Mouse (Mus musculus) neural tube, embryonic 14.5 days (tissue): ENCODE measurements at regions not wholly inside any gene's neighbourhood (a gene's known extent, or its start where the extent isn't known, plus 50 kb on each side); places are given as distances from the start of the nearest gene placed in this dataset.
A peak's percentile ranks its signal among the peaks of the same experiment; 100 is the strongest.

Experiments
- ATAC-seq: fragments of 200-750 bp; cut with Nextera tagmentation; 2 replicates; pipeline ENCODE4 v1.8.0; 2017; ENCODE audit warnings: low read depth, mild to moderate bottlenecking, moderate TSS enrichment, moderate library complexity
- H3K27ac ChIP-seq: fragments of 300-500 bp; sonication (generic); 2 replicates; pipeline ENCODE4 v1.5.1; 2014; ENCODE audit warnings: low read depth, mild to moderate bottlenecking, control low read depth, low read length, moderate library complexity, mixed read lengths
- H3K27me3 ChIP-seq: fragments of 300-500 bp; sonication (generic); 2 replicates; pipeline ENCODE4 v1.6.1; 2014; ENCODE audit warnings: low read length; ENCODE audit not compliant: control insufficient read depth, insufficient read depth
- H3K36me3 ChIP-seq: fragments of 300-500 bp; sonication (generic); 2 replicates; pipeline ENCODE4 v1.6.1; 2014; ENCODE audit warnings: low read length, mixed read lengths; ENCODE audit not compliant: control insufficient read depth, insufficient read depth
- H3K4me1 ChIP-seq: fragments of 300-500 bp; sonication (generic); 2 replicates; pipeline ENCODE4 v1.6.1; 2014; ENCODE audit warnings: low read length; ENCODE audit not compliant: control insufficient read depth, insufficient read depth
- H3K4me2 ChIP-seq: fragments of 300-500 bp; sonication (generic); 2 replicates; pipeline ENCODE4 v1.6.1; 2014; ENCODE audit warnings: mild to moderate bottlenecking, low read depth, low read length, control low read depth
- H3K4me3 ChIP-seq: fragments of 300-500 bp; sonication (generic); 2 replicates; pipeline ENCODE4 v1.5.1; 2014; ENCODE audit warnings: low read depth, low read length, control low read depth, mixed read lengths
- H3K9ac ChIP-seq: fragments of 300-500 bp; sonication (generic); replicated peaks from 2 replicates; pipeline ENCODE4 v1.6.1; 2014; ENCODE audit warnings: low read depth, mild to moderate bottlenecking, control low read depth, low read length, mixed read lengths
- H3K9me3 ChIP-seq: fragments of 300-500 bp; sonication (generic); 2 replicates; pipeline ENCODE4 v1.6.1; 2016; ENCODE audit warnings: low read length; ENCODE audit not compliant: control insufficient read depth
- WGBS: fragments of 180-500 bp; shearing (Covaris S2); extraction: QIAGEN DNeasy Blood & Tissue Kit; methylation state at CpG from one replicate; pipeline ENCODE4 v1.1.7; 2014; 5-methylcytosine and 5-hydroxymethylcytosine counted together

DNA sequence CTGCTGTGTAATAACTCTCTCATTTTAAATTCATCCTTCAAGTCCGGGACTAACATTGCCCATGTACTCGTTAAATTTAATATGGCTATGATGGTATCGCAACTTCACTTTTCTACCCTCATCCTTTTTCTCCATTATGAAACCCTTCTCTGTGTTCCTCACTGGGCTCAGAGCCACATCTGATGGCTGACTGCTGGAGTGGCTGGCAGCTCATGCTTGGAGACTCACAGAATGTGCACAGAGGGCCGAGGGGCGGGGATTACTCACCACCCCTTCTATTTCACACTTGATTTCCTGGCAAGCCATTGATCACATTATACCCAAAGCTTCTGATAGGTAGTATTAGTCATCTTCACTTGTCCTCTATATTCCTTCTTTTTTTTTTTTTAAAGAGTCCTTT is 81.1 kb upstream of the Vwde start:
- Histone ChIP-seq H3K9me3 (no peaks in the 10 kb centered on the region), H3K27ac (no peak overlapping the region), H3K27me3 (no peaks in the 10 kb centered on the region), H3K4me1 (no peaks in the 10 kb centered on the region), H3K4me2 (no peak overlapping the region), H3K36me3 (no peaks in the 10 kb centered on the region), H3K4me3 (no peak overlapping the region), H3K9ac (no peak overlapping the region)
- WGBS = 79% methylated on average over 5 of the region's 5 CpGs
- no peak for ATAC-seq

DNA sequence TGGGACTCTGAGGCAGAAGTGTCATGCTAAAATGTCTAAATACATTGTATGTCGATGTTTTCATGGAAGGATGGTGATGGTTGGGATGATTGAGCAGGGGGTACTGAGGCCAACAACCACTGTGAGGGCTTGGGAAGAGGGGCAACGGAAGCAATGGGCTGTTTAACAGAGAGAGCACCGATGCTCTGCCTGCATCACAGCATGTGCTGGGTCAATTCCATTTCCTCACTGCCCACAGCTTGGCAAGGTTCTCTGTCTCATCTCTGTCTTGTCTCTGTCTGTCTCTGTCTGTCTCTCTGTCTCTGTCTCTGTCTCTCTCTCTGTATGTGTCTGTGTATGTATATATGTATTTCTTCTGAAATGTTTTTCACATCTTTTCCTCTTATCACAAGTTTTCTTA is 73.4 kb upstream of the Vwde start:
- no peaks in the 10 kb centered on the region for H3K9me3 ChIP-seq
- H3K4me1 ChIP-seq = no peaks in the 10 kb centered on the region
- WGBS = 83% methylated on average over 3 of the region's 3 CpGs
- no peaks in the 10 kb centered on the region for H3K27me3 ChIP-seq
- H3K9ac ChIP-seq = no peak overlapping the region
- H3K4me3 ChIP-seq = no peak overlapping the region
- H3K27ac ChIP-seq = no peak overlapping the region
- no peaks in the 10 kb centered on the region for H3K36me3 ChIP-seq
- ATAC-seq = no peak
- no peak overlapping the region for H3K4me2 ChIP-seq

DNA sequence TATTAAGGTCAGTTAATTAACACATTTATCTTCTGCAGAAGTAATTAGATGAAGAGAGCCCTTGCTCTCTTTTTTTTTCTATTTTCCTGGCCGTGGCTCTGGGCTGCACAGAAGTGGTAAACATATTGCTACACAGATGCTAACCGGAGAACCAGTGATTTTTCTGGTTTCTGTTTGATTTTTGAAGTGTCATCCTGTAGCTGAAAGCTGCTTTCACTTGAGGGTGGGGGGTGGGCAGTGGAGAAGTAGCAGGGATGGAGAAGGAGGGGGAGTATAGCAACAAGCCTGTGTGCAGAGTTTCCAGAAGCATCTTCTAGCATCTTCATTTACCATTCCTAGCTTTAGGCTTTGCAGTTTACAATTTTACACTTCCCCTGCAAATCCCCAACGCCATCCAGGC is 72.3 kb upstream of the Vwde start:
- 58% methylated on average over 3 of the region's 3 CpGs for WGBS
- no peak overlapping the region for H3K4me2 ChIP-seq
- no peak overlapping the region for H3K27ac ChIP-seq
- H3K4me1 ChIP-seq = no peaks in the 10 kb centered on the region
- 0 out of 2 replicates have a peak, but pooled peaks have one; percentile 45 for ATAC-seq
- H3K36me3 ChIP-seq = no peaks in the 10 kb centered on the region
- H3K27me3 ChIP-seq = no peaks in the 10 kb centered on the region
- H3K4me3 ChIP-seq = no peak overlapping the region
- no peak overlapping the region for H3K9ac ChIP-seq
- H3K9me3 ChIP-seq = no peaks in the 10 kb centered on the region

DNA sequence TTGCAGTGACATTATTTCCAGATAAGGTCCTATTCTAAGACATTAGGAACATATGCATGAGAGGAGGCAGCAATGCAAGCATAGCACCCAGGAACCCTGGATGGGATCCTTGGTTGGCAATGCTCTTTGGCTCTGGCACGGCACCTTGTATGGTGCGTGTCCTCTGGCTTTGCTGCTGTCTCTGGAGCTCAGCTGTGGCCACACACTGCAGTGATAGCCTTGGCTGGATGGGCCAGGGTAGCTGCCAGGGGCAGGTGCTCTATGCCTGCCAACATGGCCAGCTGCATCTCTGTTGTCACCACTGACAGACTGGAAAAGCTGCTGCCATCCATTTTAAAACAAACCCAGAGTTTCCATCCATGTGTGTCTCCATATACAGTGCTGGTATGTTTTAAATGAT is 71.3 kb upstream of the Vwde start:
- no peaks in the 10 kb centered on the region for H3K27me3 ChIP-seq
- H3K4me1 ChIP-seq = no peaks in the 10 kb centered on the region
- H3K9me3 ChIP-seq = no peaks in the 10 kb centered on the region
- 91% methylated on average over 2 of the region's 2 CpGs for WGBS
- H3K36me3 ChIP-seq = no peaks in the 10 kb centered on the region
- no peak overlapping the region for H3K27ac ChIP-seq
- no peak overlapping the region for H3K9ac ChIP-seq
- no peak overlapping the region for H3K4me3 ChIP-seq
- H3K4me2 ChIP-seq = no peak overlapping the region
- peak; percentile 48; the same call in 1 of the 2 replicates for ATAC-seq

DNA sequence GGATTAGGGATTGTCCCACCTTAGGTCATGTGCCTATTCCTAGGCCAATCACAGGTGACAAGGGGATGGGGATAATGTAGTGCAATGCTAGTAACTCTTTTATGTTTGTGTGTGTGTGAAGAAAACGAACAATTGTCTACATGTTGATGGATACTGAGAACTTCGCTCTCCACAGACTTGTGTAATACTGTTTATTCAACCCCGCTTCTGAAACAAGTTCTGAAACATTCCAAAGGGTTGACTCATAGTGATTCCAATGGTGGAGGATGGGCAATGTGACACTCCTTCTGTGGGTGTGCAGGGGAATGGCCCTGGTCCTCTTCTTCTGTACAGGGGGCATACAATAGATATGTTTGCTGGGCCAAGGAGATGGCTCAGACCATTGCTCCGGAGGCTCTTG is 69.6 kb upstream of the Vwde start:
- 79% methylated on average over 4 of the region's 4 CpGs for WGBS
- no peak for ATAC-seq
- H3K9ac ChIP-seq = no peak overlapping the region
- no peaks in the 10 kb centered on the region for H3K27me3 ChIP-seq
- H3K4me2 ChIP-seq = no peak overlapping the region
- no peak overlapping the region for H3K27ac ChIP-seq
- no peaks in the 10 kb centered on the region for H3K9me3 ChIP-seq
- H3K4me1 ChIP-seq = no peaks in the 10 kb centered on the region
- H3K36me3 ChIP-seq = no peaks in the 10 kb centered on the region
- no peak overlapping the region for H3K4me3 ChIP-seq

DNA sequence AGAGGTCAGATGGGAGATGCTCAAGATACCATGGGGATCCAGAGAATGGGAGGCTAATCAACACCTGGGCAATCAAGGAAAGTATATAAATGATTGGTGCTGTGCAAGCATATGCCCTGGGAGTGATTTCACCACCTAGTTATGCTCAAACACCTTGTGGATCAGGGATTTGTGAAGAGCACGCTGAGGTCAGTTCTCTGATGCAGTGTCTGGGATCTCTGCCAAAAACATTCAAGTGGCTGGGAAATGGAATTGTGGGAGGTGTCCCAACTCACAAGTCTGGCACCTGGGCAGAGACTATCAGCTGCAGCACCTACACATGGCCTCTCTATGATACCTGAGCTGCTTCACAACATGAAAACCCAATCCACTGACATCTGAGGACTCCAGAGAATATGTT is 63.7 kb upstream of the Vwde start:
- WGBS = 52% methylated on average over 1 of the region's 1 CpGs
- H3K4me3 ChIP-seq = no peak overlapping the region
- H3K9me3 ChIP-seq = no peaks in the 10 kb centered on the region
- H3K36me3 ChIP-seq = no peaks in the 10 kb centered on the region
- no peak overlapping the region for H3K9ac ChIP-seq
- H3K27me3 ChIP-seq = no peaks in the 10 kb centered on the region
- no peak overlapping the region for H3K4me2 ChIP-seq
- no peak overlapping the region for H3K27ac ChIP-seq
- ATAC-seq = peak; percentile 41; the same call in 1 of the 2 replicates
- H3K4me1 ChIP-seq = no peaks in the 10 kb centered on the region

DNA sequence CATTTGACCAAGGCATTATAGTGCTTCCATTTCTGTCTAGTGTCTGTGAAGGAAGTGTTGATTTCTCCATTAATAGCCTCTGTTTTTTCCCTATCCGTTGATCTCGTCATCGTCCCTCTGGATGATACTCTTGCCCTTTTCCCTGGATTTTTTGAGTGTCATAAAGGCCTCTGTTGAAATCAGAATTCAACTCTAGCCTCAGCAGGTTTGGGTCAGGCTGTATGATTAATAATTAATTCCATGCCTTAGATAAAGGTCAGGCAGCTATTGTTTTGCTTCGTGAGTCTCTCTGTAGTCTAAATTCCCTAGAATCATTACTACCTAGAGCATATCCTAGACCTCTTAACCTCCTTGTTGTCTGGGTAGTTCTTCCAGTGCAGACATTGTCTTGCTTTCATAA is 63.0 kb upstream of the Vwde start:
- Histone ChIP-seq H3K27ac (no peak overlapping the region), H3K36me3 (no peaks in the 10 kb centered on the region), H3K4me3 (no peak overlapping the region), H3K9ac (no peak overlapping the region), H3K4me2 (no peak overlapping the region), H3K27me3 (no peaks in the 10 kb centered on the region), H3K4me1 (no peaks in the 10 kb centered on the region), H3K9me3 (no peaks in the 10 kb centered on the region)
- 81% methylated on average over 4 of the region's 4 CpGs for WGBS
- ATAC-seq = no peak

DNA sequence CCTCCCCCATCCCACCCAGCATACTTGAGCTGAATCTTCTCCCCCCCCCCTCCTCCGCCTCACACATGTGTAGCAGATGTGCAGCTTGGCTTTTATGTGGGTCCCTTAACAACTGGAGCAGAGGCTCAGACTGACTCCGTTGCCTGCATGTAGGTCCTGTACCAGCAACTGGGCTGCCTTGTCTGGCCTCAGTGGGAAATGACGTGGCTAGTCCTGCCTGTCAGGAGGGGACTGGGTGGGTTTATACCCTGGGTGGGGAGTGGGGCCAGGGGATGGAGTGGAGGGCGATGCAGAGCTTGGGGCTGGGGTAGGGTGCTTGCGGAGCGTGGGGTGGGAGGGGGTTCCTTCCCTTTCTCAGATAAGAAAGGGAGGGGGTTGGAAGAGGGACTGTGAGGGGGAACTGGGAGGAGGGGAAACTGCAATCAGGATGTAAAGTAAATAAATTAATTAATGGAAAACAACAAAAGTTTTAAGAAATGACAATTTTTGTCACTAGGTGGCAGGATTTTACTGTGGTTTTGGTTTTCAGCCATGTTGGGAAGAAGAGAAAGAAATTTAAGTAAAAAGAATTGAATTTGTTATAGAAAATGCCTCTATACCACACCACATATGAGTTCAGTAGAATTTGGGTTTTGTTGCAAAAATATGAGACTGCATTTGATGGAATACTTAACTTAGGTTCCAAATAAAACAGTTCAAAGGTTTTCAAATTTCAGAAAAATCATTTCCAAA is 61.9 kb upstream of the Vwde start:
- peak; percentile 75; the same call in 1 of the 2 replicates for ATAC-seq
- Histone ChIP-seq H3K27ac (no peak overlapping the region), H3K27me3 (no peaks in the 10 kb centered on the region), H3K9ac (no peak overlapping the region), H3K4me1 (no peaks in the 10 kb centered on the region), H3K4me2 (no peak overlapping the region), H3K36me3 (no peaks in the 10 kb centered on the region), H3K4me3 (no peak overlapping the region), H3K9me3 (no peaks in the 10 kb centered on the region)
- WGBS = 60% methylated on average over 6 of the region's 6 CpGs

DNA sequence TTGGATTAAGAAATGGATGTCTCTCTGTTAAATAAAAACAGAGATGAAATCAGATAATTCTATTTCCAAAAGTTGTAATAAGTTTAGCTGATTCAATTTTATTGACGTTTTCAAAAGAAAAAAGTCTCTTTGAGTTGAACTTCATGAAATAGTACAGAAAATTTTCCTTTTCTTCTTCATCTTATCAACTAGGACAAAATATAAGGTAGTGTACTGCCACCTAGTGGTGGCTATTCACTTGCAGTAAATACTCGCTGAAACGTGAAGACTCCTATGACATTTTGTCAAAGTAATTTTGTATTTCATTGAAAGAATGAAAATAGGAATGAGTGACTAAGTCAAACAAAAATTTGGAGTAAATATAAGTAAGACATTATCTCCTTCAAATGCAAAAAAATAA is 56.1 kb upstream of the Vwde start:
- WGBS = 2% methylated on average over 3 of the region's 3 CpGs
- H3K9me3 ChIP-seq = no peaks in the 10 kb centered on the region
- H3K4me2 ChIP-seq = no peak overlapping the region
- H3K27ac ChIP-seq = no peak overlapping the region
- no peak overlapping the region for H3K4me3 ChIP-seq
- no peak for ATAC-seq
- no peaks in the 10 kb centered on the region for H3K4me1 ChIP-seq
- no peaks in the 10 kb centered on the region for H3K27me3 ChIP-seq
- no peak overlapping the region for H3K9ac ChIP-seq
- H3K36me3 ChIP-seq = no peaks in the 10 kb centered on the region
